Mouse (Mus musculus) hindbrain, postnatal 0 days (tissue): ENCODE results near the gene Hoxa2. TPM values are rescaled to one million over a fixed set of nuclear protein-coding genes. Genes with fewer than 3 reads are reported as not detected.

ENCODE experiments used
- ATAC-seq: fragments of 200-750 bp; cut with Nextera tagmentation; 2 replicates; pipeline ENCODE4 v1.8.0; 2017; ENCODE audit warnings: mild to moderate bottlenecking, moderate TSS enrichment, moderate library complexity
- DNase-seq: peaks from one replicate; pipeline ENCODE4 v3.0.0-alpha.2; 2015; ENCODE audit warnings: low spot score
- H3K27ac ChIP-seq: fragments of 300-500 bp; sonication (generic); 2 replicates; pipeline ENCODE4 v1.5.1; 2014; ENCODE audit warnings: mild to moderate bottlenecking
- H3K27me3 ChIP-seq: fragments of 300-500 bp; sonication (generic); 2 replicates; pipeline ENCODE4 v1.6.1; 2014; ENCODE audit warnings: low read length, mixed read lengths; ENCODE audit not compliant: insufficient read depth
- H3K36me3 ChIP-seq: fragments of 300-500 bp; sonication (generic); 2 replicates; pipeline ENCODE4 v1.6.1; 2014; ENCODE audit warnings: low read length, mixed read lengths; ENCODE audit not compliant: insufficient read depth
- H3K4me1 ChIP-seq: fragments of 300-500 bp; sonication (generic); 2 replicates; pipeline ENCODE4 v1.6.1; 2014; ENCODE audit warnings: antibody characterized with exemption, low read length, mixed read lengths; ENCODE audit not compliant: insufficient read depth
- H3K4me2 ChIP-seq: fragments of 300-500 bp; sonication (generic); 2 replicates; pipeline ENCODE4 v1.6.1; 2014; ENCODE audit warnings: low read depth, mild to moderate bottlenecking, low read length, moderate library complexity, mixed read lengths
- H3K4me3 ChIP-seq: fragments of 300-500 bp; sonication (generic); 2 replicates; pipeline ENCODE4 v1.5.1; 2014; ENCODE audit warnings: low read length
- H3K9ac ChIP-seq: fragments of 300-500 bp; sonication (generic); replicated peaks from 2 replicates; pipeline ENCODE4 v1.6.1; 2014; ENCODE audit warnings: mild to moderate bottlenecking, low read length, moderate library complexity, mixed read lengths
- H3K9me3 ChIP-seq: fragments of 300-500 bp; sonication (generic); 2 replicates; pipeline ENCODE4 v1.6.1; 2016; ENCODE audit warnings: low read length, mixed read lengths
- CTCF ChIP-seq: IDR thresholded peaks from 2 replicates; pipeline ENCODE4 v1.5.1; 2016; ENCODE audit warnings: antibody characterized with exemption, control low read depth, low read depth
- WGBS: fragments of 180-500 bp; shearing (Covaris S2); extraction: QIAGEN DNeasy Blood & Tissue Kit; methylation state at CpG from one replicate; pipeline ENCODE4 v1.1.7; 2014; 5-methylcytosine and 5-hydroxymethylcytosine counted together
- polyA plus RNA-seq: library from polyadenylated mRNA; unstranded; fragments of >200 nt; fragmentation: Nextera tagmentation; extraction: Ambion mirVana; gene quantifications from 2 replicates; pipeline ENCODE4 v1.2.1, GENCODE M21; 2015
- total RNA-seq: library from RNA; depleted of rRNA; stranded (reverse); fragments of >200 nt; gene quantifications from 2 replicates; pipeline ENCODE4 v1.2.3, GENCODE M21; 2014; rRNA removed

Gene Hoxa2
- total and polyA plus RNA-seq, 2 experiments from 2014 or later = 16.3 to 20.3 TPM

DNA sequence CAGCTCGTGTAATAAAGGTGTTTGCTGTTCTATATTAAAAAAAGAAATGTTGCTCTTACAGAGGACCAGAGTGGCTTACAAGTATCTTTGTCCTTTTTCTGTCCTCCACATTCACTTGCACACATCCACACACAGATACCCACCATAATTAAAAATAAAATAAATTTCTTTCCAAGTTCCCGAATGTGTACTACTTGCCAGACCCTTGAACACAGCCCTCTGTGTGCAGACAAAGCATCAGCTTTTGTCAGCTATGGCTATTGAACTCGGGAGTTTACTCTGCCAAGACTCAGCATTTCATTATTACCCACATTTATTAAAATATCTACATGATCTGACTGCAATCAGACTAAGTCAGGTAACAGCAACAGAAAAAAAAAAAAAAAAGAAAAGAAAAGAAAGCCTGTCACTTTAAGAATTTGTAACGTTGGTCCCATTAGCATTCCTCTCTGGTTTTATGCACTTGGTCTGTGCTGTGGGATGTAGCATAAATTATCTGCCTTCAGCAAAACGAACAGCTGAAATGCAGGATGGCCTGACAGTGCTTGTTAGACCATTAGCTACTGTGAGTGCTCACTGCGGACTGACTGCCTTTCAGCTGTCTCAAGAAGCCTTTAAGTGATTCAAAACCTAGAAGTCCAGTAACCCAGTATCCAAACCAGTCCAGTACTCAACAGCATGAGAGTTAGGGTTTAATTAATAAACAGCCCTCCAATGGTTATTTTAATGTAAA, 45.6 kb downstream of the Hoxa2 start:
- Histone ChIP-seq H3K36me3 (no peaks in the 10 kb centered on the region), H3K4me1 (no peaks in the 10 kb centered on the region), H3K27me3 (no peaks in the 10 kb centered on the region), H3K4me3 (no peak overlapping the region), H3K27ac (peak overlapping the region; percentile 51; the same call in 1 of the 2 replicates), H3K4me2 (no peak overlapping the region), H3K9me3 (no peaks in the 10 kb centered on the region), H3K9ac (no peak overlapping the region)
- peak; percentile 68 for DNase-seq
- no peak for TF ChIP-seq CTCF
- peak; percentile 74; the same call in 1 of the 2 replicates for ATAC-seq
- WGBS = 14% methylated on average over 6 of the region's 6 CpGs

DNA sequence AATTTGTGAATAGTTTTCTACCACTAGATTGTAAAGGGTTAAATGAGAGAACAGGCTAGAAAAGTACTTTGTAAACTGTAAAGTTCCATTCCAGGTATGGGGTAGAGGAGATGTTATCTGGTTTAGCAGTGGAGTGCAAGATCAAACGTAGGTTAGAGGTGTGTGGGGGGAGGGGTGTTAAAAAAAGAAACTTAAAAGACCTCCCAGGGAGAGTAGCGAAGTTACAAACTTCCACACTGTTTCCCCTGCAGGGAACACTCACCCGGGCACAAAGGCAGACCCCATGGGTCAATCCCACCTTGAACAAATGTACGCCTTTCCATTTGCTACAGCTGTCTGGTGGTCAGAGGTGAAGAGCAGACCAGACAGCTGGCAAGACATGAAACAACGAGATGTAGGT, 48.7 kb downstream of the Hoxa2 start:
- H3K9me3 ChIP-seq = no peaks in the 10 kb centered on the region
- DNase-seq (no peak), ATAC-seq (no peak)
- H3K4me3 ChIP-seq = no peak overlapping the region
- H3K4me2 ChIP-seq = no peak overlapping the region
- no peak for TF ChIP-seq CTCF
- H3K36me3 ChIP-seq = no peaks in the 10 kb centered on the region
- no peaks in the 10 kb centered on the region for H3K4me1 ChIP-seq
- 23% methylated on average over 5 of the region's 5 CpGs for WGBS
- H3K27me3 ChIP-seq = no peaks in the 10 kb centered on the region
- no peak overlapping the region for H3K27ac ChIP-seq
- no peak overlapping the region for H3K9ac ChIP-seq

Other genes with a start within 250 kb of the Hoxa2 start
- 9.8 and 11.1 TPM in 2 replicates for gene Skap2, start 152.3 kb downstream of the Hoxa2 start, total RNA-seq
- gene Skap2, start 152.3 kb downstream of the Hoxa2 start, polyA plus RNA-seq = 28.1 TPM in 2 replicates
- 1.1 and 3.7 TPM in 2 replicates for gene Hoxa1, start 6.5 kb downstream of the Hoxa2 start, total RNA-seq
- 1.1 and 1.2 TPM in 2 replicates for gene Hoxa1, start 6.5 kb downstream of the Hoxa2 start, polyA plus RNA-seq
- gene 5730596B20Rik, start 12.7 kb upstream of the Hoxa2 start, total RNA-seq = 1.1 and 1.2 TPM in 2 replicates
- gene 5730596B20Rik, start 12.7 kb upstream of the Hoxa2 start, polyA plus RNA-seq = 1.3 and 1.5 TPM in 2 replicates
- gene Hoxa4, start 26.9 kb upstream of the Hoxa2 start, total RNA-seq = 4.8 and 7.3 TPM in 2 replicates
- 10.5 and 12.0 TPM in 2 replicates for gene Hoxa4, start 26.9 kb upstream of the Hoxa2 start, polyA plus RNA-seq
- 99.2 and 108 TPM in 2 replicates for gene Hoxa5, start 39.8 kb upstream of the Hoxa2 start, total RNA-seq
- 81.7 and 89.4 TPM in 2 replicates for gene Hoxa5, start 39.8 kb upstream of the Hoxa2 start, polyA plus RNA-seq
- gene Hoxa6, start 43.9 kb upstream of the Hoxa2 start, total RNA-seq = 12.3 and 25.8 TPM in 2 replicates
- gene Hoxa6, start 43.9 kb upstream of the Hoxa2 start, polyA plus RNA-seq = 6.0 and 7.7 TPM in 2 replicates
- 8.7 and 9.8 TPM in 2 replicates for gene Hoxa3, start 48.5 kb upstream of the Hoxa2 start, total RNA-seq
- gene Hoxa3, start 48.5 kb upstream of the Hoxa2 start, polyA plus RNA-seq = 7.9 and 8.8 TPM in 2 replicates
- gene Gm28308, start 48.5 kb upstream of the Hoxa2 start, total RNA-seq = 0.83 and 2.2 TPM in 2 replicates
- not detected in 2 replicates for gene Gm28308, start 48.5 kb upstream of the Hoxa2 start, polyA plus RNA-seq
- gene Hoxa7, start 57.0 kb upstream of the Hoxa2 start, total RNA-seq = 2.6 and 2.9 TPM in 2 replicates
- 1.3 and 3.9 TPM in 2 replicates for gene Hoxa7, start 57.0 kb upstream of the Hoxa2 start, polyA plus RNA-seq
- gene Hoxa9, start 66.3 kb upstream of the Hoxa2 start, total RNA-seq = 0.26 TPM in 1 of 2 replicates, not detected in the other
- 0.18 TPM in 1 of 2 replicates, not detected in the other for gene Hoxa9, start 66.3 kb upstream of the Hoxa2 start, polyA plus RNA-seq
- not detected in 2 replicates for gene Hoxa10, start 76.0 kb upstream of the Hoxa2 start, total RNA-seq
- not detected in 2 replicates for gene Hoxa10, start 76.0 kb upstream of the Hoxa2 start, polyA plus RNA-seq
- not detected in 2 replicates for gene Hoxa11, start 81.0 kb upstream of the Hoxa2 start, total RNA-seq
- not detected in 2 replicates for gene Hoxa11, start 81.0 kb upstream of the Hoxa2 start, polyA plus RNA-seq
- not detected in 2 replicates for gene Hoxa13, start 96.0 kb upstream of the Hoxa2 start, total RNA-seq
- gene Hoxa13, start 96.0 kb upstream of the Hoxa2 start, polyA plus RNA-seq = not detected in 2 replicates
- gene Evx1, start 148.7 kb upstream of the Hoxa2 start, total RNA-seq = 2.0 and 6.2 TPM in 2 replicates
- 1.3 and 2.1 TPM in 2 replicates for gene Evx1, start 148.7 kb upstream of the Hoxa2 start, polyA plus RNA-seq